Mouse (Mus musculus) right cerebral cortex, adult 2 months (tissue): ENCODE data around the gene Bdnf.

Experiments
- DNase-seq, 2 experiments: peaks; one replicate each; pipeline ENCODE4 v3.0.0; 2021 to 2022; ENCODE audit warnings: low spot score in 2 of 2

The Bdnf gene

DNA sequence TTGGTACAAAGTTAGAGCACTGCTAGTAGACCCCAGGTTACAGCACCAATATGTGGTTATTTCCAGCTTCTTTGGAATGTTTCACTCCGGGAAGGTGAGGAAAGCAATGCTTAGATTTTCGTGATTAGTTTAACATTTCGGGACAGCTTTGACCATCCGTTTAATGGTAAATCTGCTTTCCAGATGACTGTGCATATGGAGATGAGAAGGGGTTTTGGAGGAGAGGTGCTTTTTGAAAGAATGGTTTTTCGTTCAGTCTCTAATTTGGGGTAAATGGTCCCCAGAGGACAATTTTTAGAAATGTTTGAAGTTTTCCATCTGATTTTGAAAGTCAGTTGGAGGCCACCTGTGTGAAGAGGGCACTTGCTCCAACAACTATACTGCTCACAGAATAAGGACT lies 29.6 kb downstream of the Bdnf start:
- DNase-seq = no peak

GRCm38 (mm10) chr2:109706524-109706923 lies 32.0 kb downstream of the Bdnf start:
- DNase-seq = no peak

GRCm38 (mm10) chr2:109709346-109709745 lies 34.8 kb downstream of the Bdnf start:
- DNase-seq = no peak

DNA sequence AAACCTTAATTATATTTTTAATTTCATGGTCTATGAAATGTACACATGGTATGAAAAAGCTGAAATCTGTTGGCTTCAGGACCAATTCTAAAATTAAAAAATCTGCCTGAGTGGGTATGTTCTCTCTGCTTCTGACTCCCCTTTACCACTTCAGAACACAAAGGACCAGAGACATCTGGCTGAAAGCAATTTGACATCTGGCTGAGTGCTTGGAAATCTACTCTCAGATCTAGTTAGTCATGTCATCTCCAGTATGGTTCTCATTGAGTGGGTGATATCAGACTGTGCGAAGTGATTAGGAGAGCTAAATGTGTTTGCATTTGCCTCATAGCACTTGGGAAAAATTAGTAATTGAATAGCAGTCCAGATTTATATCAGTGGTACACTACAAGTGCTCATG lies 36.5 kb downstream of the Bdnf start:
- DNase-seq = peak in 1 of 2 experiments; percentile 27

DNA sequence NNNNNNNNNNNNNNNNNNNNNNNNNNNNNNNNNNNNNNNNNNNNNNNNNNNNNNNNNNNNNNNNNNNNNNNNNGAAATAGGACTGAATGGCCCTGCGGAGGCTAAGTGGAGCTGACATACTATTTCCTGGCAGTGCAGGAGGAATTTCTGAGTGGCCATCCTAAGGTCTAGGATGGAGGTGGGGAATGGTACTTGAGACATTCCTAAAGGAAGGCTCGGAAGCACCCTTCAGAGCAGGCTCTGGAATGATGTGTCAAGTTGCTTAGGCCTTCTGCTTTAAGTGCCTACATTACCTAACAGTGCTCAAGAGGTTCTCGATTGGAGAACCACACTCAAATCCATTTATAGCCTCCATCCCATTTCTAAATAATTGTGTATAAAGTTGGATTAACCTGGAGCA lies 50.8 kb downstream of the Bdnf start:
- DNase-seq = no peak

- DNase-seq = no peak
Observed at GRCm38 (mm10) chr2:109725831-109726230, 51.3 kb downstream of the Bdnf start.

DNA sequence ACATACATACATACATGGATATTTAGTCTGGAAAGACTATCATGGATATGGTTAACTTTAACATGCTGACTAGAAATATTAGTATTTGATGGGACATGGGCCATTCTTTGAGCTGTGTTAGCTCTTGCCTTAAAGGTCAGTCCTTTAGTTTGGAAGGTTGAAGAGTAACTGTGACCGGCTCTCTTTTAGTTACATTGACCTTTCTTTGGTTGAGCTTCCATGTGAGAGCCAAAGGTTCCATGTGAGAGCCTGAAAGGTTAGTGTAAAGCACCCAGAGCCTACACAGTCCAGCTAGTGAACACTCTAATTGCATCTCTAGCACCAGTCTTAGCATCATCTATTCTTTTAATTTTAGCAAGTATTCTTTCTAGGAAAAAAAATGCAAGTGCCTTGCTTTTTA lies 54.7 kb downstream of the Bdnf start:
- no peak for DNase-seq

GRCm38 (mm10) chr2:109733201-109734039 lies 58.9 kb downstream of the Bdnf start:
- no peak for DNase-seq

DNA sequence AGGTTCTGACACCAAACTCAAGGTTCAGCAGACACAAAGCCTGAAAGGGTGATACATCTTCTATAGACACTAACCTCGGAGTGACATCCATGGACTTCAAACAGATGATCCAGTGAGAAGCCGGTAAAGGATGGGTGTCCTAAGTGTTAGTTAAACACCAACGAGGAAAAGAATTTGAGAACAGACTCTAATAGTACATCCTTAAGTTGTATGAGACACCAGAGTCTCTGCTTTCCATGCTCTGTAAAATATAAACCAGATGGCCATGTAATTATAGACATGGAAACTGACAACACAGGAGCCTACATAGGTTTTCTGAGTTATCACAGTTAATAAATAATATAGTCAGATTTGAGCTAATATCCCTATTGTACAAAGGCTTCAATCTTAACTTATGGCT lies 59.7 kb downstream of the Bdnf start:
- no peak for DNase-seq

DNA sequence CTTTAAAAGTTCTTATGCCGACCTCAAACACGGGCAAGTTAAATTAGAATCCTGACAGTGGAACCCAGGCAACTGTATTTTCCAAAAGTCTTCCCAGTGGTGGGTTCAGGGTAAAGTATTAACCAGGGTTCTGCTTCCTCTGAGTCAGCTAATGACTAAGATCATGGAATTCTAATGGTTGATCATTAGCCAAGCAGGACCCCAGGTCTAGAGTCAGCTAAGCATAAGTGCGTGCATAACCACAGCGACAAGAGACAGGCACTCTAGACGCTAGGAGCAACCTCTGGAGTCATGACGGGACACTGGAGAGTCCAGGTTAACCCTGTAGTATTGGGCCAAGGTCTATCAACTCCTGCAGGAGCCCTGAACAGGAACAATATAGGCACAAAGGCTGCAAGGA lies 60.2 kb downstream of the Bdnf start:
- DNase-seq = no peak

- DNase-seq = no peak
Observed at GRCm38 (mm10) chr2:109735347-109735746, 60.8 kb downstream of the Bdnf start.

GRCm38 (mm10) chr2:109736306-109736705 lies 61.8 kb downstream of the Bdnf start:
- DNase-seq = no peak

GRCm38 (mm10) chr2:109738331-109738730 lies 63.8 kb downstream of the Bdnf start:
- no peak for DNase-seq

- no peak for DNase-seq
Observed at GRCm38 (mm10) chr2:109743208-109743960, 68.9 kb downstream of the Bdnf start.

DNA sequence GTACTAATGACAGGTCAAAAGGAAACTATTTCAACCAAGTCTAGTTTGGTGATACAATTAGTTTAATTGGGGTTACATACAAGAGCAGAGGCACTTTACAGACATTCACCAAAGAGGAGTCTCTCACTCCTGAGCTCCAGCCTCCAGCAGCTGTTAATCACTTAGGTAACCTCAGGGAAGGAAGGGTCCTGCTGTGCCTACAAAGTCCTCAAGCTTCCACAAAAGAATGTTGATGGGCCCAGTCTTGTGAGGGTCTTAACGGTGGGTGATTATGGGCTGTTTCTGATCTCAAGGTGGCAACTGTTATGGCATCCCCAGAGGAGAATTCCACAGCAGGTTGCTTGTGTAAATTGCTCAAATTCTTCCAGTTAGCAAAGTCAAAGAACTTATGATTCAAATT lies 71.7 kb downstream of the Bdnf start:
- DNase-seq = no peak

GRCm38 (mm10) chr2:109748412-109748811 lies 73.9 kb downstream of the Bdnf start:
- DNase-seq = no peak

GRCm38 (mm10) chr2:109748815-109749214 lies 74.3 kb downstream of the Bdnf start:
- no peak for DNase-seq

DNA sequence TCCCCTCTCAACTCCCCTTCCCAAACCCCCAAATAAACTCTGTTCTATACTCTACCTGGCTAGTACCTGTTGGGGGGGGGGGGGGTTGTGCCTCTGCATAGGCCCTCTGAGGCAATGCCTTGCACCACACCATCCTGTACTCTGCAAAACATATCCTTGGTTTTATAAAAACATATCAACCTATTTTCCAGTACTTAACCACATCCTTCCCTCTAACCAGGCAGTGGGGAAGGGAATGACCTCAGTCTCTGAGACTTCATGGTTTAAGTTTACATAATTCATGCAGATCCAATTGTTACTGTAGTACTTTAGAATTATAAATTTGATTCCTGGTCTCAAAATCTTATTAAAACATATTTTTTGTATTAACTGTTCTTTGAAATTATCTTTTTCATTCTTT lies 75.5 kb downstream of the Bdnf start:
- DNase-seq = no peak

GRCm38 (mm10) chr2:109750484-109750883 lies 76.0 kb downstream of the Bdnf start:
- no peak for DNase-seq

GRCm38 (mm10) chr2:109756305-109756704 lies 81.8 kb downstream of the Bdnf start:
- DNase-seq = no peak

GRCm38 (mm10) chr2:109766772-109767171 lies 92.3 kb downstream of the Bdnf start:
- no peak for DNase-seq

GRCm38 (mm10) chr2:109768814-109769213 lies 94.3 kb downstream of the Bdnf start:
- DNase-seq = no peak

DNA sequence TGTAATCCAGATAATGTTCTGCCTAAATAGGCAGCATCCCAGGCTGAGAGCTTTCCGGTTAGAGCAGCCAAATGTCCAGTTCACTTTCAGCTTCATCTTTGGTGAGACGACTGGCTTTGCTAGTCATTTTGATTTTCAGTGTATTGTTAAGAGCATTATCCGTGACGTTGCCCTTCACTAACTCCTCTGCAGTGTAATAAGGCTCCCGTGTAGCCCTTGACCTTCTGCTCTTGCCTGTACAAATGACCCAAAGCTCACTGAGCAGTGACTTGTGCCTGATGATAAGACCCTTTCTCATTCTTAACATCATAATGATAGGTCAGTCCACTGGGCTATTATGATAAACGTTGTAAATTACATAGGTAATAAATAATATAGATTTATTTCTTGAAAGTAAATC lies 101.9 kb downstream of the Bdnf start:
- DNase-seq = no peak
